Mouse (Mus musculus) lung, embryonic 14.5 days (tissue): ENCODE measurements at regions not wholly inside any gene's neighbourhood (a gene's known extent, or its start where the extent isn't known, plus 50 kb on each side); places are given as distances from the start of the nearest gene placed in this dataset.

ENCODE experiments used
- ATAC-seq: fragments of 200-750 bp; cut with Nextera tagmentation; 2 replicates; pipeline ENCODE4 v1.8.0; 2017; ENCODE audit warnings: mild to moderate bottlenecking, moderate TSS enrichment, moderate library complexity; ENCODE audit not compliant: insufficient read depth
- DNase-seq: peaks from one replicate; pipeline ENCODE4 v3.0.0-alpha.2; 2015
- H3K27ac ChIP-seq: fragments of 300-500 bp; sonication (generic); 2 replicates; pipeline ENCODE4 v1.5.1; 2014; ENCODE audit warnings: low read depth, mild to moderate bottlenecking, moderate library complexity
- H3K27me3 ChIP-seq: fragments of 300-500 bp; sonication (generic); 2 replicates; pipeline ENCODE4 v1.6.1; 2014; ENCODE audit warnings: low read length, control low read depth; ENCODE audit not compliant: insufficient read depth
- H3K36me3 ChIP-seq: fragments of 300-500 bp; sonication (generic); 2 replicates; pipeline ENCODE4 v1.6.1; 2014; ENCODE audit warnings: control low read depth; ENCODE audit not compliant: insufficient read depth
- H3K4me1 ChIP-seq: fragments of 300-500 bp; sonication (generic); 2 replicates; pipeline ENCODE4 v1.6.1; 2014; ENCODE audit warnings: antibody characterized with exemption, control low read depth; ENCODE audit not compliant: insufficient read depth
- H3K4me2 ChIP-seq: fragments of 300-500 bp; sonication (generic); 2 replicates; pipeline ENCODE4 v1.6.1; 2014; ENCODE audit warnings: mild to moderate bottlenecking
- H3K4me3 ChIP-seq: fragments of 300-500 bp; sonication (generic); 2 replicates; pipeline ENCODE4 v1.5.1; 2014; ENCODE audit warnings: low read depth, low read length
- H3K9ac ChIP-seq: fragments of 300-500 bp; sonication (generic); 2 replicates; pipeline ENCODE4 v1.6.1; 2014
- H3K9me3 ChIP-seq: fragments of 300-500 bp; sonication (generic); 2 replicates; pipeline ENCODE4 v1.6.1; 2016; ENCODE audit warnings: low read depth, low read length, control low read depth
- CTCF ChIP-seq: IDR thresholded peaks from 2 replicates; pipeline ENCODE4 v1.5.1; 2016; ENCODE audit warnings: antibody characterized with exemption, low read depth
- WGBS: fragments of 180-500 bp; shearing (Covaris S2); extraction: QIAGEN DNeasy Blood & Tissue Kit; methylation state at CpG from one replicate; pipeline ENCODE4 v1.1.7; 2014; 5-methylcytosine and 5-hydroxymethylcytosine counted together

GRCm38 (mm10) chr16:87834296-87834695 is 135.6 kb downstream of the Bach1 start:
- 60% methylated on average over 7 of the region's 7 CpGs for WGBS
- ATAC-seq (no peak), DNase-seq (no peak)
- no peak overlapping the region for H3K9ac ChIP-seq
- no peaks in the 10 kb centered on the region for H3K4me1 ChIP-seq
- H3K4me3 ChIP-seq: no peak overlapping the region
- H3K27ac ChIP-seq: no peak overlapping the region
- H3K4me2 ChIP-seq: no peak overlapping the region
- H3K36me3 ChIP-seq: no peaks in the 10 kb centered on the region
- H3K9me3 ChIP-seq: no peaks in the 10 kb centered on the region
- TF ChIP-seq CTCF: no peak
- no peaks in the 10 kb centered on the region for H3K27me3 ChIP-seq

- peak overlapping the region; percentile 43 for H3K4me2 ChIP-seq
- H3K9me3 ChIP-seq: no peaks in the 10 kb centered on the region
- no peak overlapping the region for H3K27ac ChIP-seq
- H3K4me1 ChIP-seq: no peaks in the 10 kb centered on the region
- no peak overlapping the region for H3K9ac ChIP-seq
- no peak overlapping the region for H3K4me3 ChIP-seq
- WGBS: 10% methylated on average over 16 of the region's 16 CpGs
- DNase-seq (peak; percentile 91), ATAC-seq (peak; percentile 89)
- H3K27me3 ChIP-seq: no peaks in the 10 kb centered on the region
- TF ChIP-seq CTCF: peak; percentile 92
- no peaks in the 10 kb centered on the region for H3K36me3 ChIP-seq
Measured at GRCm38 (mm10) chr16:87840949-87841546, 142.3 kb downstream of the Bach1 start.
